Mouse (Mus musculus): ENCODE measurements at regions not wholly inside any gene's neighbourhood (a gene's known extent, or its start where the extent isn't known, plus 50 kb on each side); places are given as distances from the start of the nearest gene placed in this dataset.

GRCm38 (mm10) chr1:154010681-154011080 lies 110.7 kb upstream of the Teddm2 start:
- TF ChIP-seq CTCF (IDR thresholded peaks at IDR 0.05; ENCODE audit: control insufficient read depth, insufficient read depth, insufficient read length) (no peak), MAX (IDR thresholded peaks at IDR 0.05) (no peak), MYOG (IDR thresholded peaks at IDR 0.05; ENCODE audit: control insufficient read depth, extremely low read depth, insufficient read length) (no peak), FOSL1 (IDR thresholded peaks at IDR 0.05; ENCODE audit: insufficient read depth, low read length, poor library complexity, severe bottlenecking) (no peak), MYOD1 (IDR thresholded peaks at IDR 0.05; ENCODE audit: control insufficient read depth, insufficient read length, low read depth) (no peak), USF1 (IDR thresholded peaks at IDR 0.05; ENCODE audit: low read depth) (no peak), CEBPB (IDR thresholded peaks at IDR 0.05; ENCODE audit: low read depth) (no peak)

Data from C2C12 (cell line).